Mouse (Mus musculus) urinary bladder, adult 18-20 months (tissue): Measurements from ENCODE around the gene Dazap1.
"Not testable (repeated sequence)": the region's sequence is repeated elsewhere in the genome, so short reads cannot be mapped to it uniquely, and the experiment has no call there.

ENCODE experiments used
- DNase-seq, 2 experiments: peaks; one replicate each; pipeline ENCODE4 v3.0.0; 2022; ENCODE audit warnings: low spot score in 2 of 2, mixed read lengths in 2 of 2

The Dazap1 gene

DNA sequence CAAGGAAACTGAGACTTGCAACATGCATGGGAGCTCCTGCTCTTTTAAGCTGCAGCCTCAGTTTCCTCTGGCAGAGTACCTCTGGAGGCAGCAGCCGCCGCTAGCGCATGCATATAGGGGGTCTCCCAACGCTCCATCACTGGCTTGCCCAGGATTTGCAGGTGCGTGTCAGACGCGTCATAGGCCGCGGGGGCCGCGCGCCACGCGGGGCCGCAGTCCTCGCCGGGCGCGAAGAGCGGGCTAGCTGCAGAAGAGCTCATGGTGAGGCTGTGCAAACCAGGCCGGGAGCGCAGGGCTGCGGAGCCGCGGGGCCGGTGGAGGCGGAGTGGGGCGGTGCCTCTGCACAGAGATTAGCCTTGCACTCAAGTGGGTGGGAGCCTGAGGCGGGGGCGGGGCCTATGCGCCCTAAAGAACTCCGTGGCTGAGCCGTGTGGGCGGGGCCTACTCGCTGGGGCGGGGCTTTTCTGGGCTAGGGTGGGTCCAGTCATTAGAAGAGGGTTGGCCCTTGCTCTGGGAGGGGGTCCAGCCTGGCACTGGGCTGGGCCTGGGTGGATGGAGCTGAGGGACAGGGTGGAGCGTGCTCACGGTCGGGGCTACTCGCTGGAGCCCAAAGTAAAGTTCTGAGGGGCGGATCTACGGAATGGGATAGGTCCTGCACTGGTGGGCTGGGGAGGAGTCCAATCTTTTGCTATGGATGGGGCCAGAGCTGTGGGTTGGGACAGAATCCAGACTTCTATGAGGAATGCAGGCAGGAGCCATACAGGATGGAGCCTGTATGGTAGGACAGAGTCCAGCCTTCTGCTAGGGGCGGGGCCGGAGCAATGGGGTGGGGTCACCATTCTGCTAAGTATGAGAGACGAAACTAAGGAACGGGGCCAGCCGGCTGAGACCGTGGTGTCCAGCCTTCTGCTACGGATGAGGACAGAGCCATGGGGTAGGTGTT is at the start of gene Dazap1, which contains the start of gene Gamt:
Dazap1 (plus strand) TSS at position 845 of the 943 bp plus-strand sequence.
Gamt (minus strand) TSS at position 371 of the 943 bp plus-strand sequence.
- DNase-seq, result peak; percentile 95 to 96

DNA sequence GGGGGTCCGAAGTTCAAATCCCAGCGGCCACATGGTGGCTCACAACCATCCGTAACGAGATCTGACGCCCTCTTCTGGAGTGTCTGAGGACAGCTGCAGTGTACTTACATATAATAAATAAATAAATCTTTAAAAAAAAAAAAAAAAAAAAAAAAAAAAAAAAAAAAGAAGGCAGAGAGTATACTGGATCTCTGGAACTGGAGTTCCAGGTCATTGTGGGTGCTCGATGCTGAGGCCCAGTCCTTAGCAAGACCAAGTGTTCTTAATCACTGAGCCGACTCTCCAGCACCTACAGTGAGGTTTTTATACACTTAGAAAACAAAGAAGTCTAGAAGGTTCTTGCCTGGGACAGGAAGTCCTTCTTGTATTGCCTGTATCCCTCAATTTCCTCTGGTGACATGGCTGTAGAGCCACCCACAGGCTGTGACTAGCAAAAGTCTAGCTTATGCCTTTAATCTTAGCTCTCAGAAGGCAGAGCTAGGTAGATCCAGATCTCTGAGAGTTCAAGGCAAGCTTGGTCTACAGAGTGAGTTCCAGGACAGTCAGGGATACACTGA is 49.7 kb upstream of the Dazap1 start:
- not testable (repeated sequence) for DNase-seq

DNA sequence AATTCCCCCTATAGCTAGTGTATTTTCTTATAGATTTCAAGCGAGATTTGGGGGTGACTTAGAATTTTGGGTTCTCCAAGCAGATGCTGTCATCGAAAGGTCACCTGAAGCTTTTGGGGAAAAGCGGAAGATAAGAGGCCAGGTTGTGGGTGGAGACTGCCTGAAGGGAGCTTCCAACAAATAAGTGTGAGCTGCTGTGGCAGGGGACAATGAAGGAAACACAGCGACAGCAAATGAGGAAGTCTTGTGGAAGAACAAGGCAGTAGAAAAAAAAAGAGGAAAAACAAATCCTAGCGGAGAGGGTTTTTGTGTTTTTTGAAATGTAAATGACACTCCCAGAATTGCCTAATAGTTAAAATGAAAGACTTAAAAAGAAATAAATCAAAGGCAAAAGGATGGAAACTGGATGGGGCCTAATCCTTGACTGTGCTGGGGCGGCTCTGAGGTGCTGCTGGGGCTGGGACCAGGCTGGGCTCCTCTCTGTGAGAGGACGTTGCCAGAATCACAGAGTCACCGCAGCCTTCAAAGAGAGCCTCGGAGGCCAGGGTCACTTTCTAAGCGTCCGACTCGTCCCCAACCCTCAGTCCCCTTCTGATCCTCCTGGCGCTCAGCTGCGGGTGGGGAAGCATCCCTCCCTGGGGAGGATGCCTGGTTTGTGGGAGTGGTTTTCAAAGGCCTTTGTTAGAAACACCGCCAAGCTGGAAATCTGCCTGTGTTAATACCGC is 46.1 kb upstream of the Dazap1 start:
- no peak for DNase-seq

DNA sequence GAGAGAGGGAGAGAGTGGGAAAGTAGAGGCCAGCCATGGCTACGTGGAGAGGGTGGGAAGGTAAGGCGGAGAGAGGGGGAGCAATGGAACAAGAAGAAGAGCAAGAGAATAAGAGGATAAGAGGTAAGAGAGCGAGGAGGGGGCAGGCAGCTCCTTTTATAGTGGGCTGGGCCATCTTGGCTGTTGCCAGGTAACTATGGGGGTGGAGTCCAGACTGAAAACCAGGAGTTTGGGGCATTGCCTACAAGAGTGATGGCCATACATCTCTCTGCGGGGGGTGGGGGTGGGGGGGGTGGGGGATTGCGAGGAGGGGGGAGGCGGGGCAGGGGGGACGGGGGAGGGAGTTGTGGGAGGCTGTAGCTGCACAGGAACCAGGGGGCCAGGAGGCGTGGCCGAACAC is 40.6 kb upstream of the Dazap1 start:
- no peak for DNase-seq

DNA sequence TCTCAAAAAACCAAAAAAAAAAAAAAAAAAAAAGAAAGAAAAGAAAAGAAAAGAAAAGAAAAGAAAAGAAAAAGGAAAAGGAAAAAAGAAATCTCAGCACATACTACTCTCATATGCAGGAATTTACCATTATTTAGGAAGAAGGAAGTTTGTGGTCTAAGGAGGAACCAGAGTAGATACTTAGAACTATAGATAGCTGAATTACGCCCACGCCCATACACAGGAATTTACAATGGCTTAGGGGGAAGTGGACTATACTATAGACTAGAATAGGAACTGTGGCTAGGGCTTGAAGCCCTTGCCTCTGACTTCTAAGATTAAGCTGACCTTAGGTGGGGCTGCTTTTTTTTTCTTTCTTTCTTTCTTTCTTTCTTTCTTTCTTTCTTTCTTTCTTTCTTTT is 38.1 kb upstream of the Dazap1 start:
- not testable (repeated sequence) for DNase-seq

DNA sequence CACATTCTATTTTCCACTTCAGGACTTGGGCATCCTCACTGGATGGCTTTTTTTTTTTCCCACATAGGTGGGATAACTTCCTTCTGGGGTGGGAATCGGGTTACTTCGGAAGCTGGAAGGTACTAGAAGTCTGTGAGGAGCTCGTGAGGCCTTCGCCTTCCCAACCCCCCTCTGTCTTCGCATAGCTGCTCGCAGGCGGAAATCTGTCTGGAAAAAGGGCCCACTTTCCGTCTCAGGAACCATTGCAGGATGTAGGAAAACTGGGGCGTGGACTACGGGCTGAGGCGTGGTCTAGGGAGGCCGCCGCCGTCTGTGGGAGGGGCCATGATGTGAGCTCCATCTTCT is 35.2 kb upstream of the Dazap1 start:
- no peak for DNase-seq

DNA sequence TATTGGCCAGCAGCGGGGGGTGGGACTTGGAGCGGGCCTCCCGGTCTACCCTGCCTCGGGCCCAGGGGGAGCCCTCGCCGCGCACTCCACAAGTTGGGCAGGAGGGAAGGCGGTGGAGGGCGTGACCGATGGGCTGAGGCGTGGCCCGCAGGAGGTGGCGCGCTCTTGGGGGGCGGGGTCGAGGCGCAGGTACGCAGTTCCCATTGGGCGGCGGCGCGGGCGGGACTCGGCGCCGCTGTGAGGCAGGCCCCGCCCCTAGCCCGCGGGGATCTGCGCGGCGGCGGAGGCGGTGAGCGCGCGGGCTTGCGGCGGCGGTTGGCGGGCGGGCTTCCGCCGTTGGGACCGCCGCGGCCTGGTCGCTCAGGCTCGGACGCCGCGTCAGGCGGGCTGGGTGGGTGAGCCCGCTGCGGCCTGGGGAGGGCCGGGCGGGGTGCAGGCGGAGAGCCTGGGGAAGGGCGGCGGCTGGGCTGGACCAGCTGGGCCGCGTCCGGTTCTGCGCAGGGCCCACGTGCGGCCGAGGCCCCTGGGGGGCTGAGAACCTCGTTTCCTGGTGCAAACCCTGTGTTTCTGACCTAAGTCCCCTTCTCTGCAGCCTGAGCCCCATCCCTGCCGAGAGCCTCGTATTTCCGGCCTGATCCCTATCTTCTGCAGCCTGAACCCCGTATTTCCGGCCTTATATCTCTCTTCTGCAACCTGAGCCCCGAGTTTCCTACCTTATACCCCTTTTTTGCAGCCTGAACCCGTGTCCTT is 34.7 kb upstream of the Dazap1 start, which contains the start of gene Mum1:
Mum1 (plus strand) TSS at position 19 of the 750 bp plus-strand sequence.
- peak; percentile 96 to 99 for DNase-seq

DNA sequence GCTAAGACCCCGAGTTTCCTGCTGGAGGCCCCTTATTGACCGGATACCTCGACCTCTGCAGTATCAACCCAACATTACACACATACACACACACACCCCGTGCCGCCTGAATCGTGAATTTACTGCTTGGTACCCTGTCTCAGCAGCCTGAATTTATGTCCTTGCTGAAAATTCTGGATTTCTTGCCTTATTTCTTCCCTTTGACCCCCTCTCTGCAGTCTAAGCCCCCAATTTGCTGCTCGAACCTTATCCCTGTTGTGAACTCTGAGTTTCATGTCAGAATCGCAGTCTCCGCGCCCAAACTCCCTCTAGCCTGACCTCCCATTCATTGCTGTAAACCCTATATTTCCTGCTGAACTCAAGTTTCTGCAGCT is 34.1 kb upstream of the Dazap1 start:
- no peak for DNase-seq

DNA sequence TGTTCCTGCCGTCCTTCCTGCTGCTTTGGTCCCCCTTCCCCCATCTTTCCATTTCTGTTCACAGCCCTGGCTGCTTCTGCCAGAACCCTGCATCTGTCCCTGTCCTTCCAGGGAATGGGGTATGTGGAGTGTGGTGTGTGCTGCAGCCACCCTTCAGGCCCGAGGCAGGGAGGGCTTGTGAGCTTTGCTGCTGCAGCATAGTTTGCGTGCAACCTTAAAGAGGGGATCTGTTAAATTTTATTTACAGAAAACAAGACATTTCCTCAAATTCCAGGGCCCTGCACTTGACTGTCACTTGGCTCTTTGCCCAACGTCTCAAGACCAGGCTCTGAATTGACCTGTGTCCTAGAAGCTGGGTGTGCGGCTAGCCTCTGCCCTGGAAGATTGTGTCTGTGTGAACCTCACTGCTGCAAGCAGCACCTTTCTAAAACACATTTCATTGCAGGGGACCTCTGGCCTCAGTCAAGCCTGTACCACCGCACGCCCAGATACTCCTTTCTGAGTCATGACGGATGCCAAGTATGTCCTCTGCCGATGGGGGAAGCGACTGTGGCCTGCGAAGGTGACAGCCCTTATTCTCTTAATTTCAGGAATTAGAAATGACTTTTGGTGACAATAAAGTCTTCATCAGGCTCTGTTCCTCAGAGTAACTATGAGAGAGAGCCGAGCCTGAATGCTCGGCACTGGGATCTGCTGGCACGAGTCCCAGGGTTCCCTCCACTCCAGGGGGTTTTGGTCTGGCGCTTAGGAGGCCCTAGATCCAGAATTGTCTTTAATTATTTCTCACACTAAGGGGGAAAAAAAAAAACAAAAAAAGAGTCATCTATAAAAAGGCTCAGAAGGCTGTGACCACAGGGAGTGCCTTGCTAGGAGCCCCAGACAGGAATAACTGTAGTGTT is 33.2 kb upstream of the Dazap1 start:
- no peak for DNase-seq

DNA sequence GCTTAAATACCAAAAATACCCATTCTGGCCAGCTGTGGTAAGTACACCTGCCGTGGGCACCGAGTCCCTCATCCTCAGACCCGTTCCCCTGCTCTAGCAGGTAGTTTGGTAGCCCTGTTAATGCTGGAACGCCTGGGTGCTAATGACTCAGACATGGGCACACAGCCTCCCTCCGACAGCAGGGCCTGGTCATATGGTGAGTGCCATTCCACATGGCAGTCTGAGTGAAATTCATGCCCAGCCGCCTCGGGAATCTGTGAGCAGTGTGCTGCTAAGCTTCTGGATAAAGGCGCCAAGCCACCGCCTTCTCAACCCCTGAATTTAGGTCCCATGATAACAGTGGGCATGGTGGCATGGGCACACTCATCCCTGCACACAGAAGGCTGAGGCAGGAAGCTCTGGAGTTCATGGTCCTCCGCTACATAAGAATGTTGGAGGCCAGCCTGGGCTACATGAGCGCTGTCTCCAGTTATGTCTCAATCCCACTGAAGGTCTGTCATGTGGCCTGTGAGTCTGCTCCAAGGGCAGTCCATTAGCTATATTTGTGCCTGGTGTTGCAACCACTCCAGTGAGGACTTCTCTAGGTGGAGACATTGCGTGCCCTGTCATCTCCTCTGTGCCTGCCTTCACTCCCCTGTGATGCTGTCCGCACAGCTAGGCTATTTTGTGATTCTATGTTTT is 25.0 kb upstream of the Dazap1 start:
- DNase-seq, result no peak

DNA sequence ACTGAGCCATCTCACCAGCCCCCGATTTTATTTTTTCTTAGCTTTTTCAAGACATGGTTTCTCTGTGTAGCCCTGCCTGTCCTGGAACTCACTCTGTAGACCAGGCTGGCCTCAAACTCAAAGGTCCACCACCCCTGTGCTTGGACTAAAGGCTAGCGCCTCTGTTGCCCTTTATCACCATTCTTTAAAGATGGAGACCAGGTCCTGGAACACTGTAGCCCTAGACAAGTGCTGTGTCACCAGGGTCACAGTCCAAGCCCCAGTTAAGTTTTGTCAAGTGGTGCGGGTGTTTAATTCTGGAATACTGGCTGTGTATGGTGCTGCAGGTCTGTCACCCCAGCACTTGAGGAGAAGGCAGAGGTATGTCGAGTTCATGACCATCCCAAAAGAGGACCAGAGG is 24.3 kb upstream of the Dazap1 start:
- DNase-seq, result no peak

DNA sequence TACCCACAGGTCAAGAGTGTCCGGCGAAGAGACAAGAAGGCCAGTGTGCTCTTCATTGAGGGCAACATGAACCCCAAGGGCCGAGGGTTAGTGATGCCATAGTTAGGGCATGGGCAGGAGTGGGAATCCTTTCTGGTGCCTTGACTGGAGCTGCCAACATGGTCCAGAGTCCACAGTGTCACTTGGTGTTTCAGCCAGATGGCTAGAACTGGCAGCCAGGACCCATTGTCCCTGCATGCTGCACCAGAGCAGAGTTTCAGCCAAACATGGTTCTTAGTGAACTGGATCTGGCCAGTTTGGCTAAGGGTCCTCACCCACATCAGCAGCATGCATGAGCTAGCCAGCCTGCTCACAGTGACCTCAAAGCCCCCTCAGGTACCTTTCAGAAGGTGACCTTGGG is 23.0 kb upstream of the Dazap1 start:
- DNase-seq, result no peak

DNA sequence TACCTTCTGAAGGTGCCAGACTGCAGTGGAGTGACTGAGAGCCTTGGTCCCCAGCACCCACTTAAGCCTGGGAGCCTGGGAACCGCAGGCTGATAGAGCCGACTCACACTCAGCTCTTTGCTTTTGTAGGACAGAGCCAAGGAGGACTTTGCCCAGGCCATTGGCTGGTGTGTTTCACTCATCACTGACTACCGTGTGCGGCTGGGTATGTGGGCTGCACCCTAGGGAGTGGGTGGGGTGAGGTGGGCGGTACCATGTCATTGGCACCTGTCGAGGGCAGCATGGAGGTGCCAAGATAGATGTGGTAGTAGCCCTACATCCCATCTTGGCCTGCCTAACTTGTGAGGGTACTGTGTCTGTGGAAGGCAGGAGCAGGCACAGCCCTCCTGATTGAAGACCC is 21.5 kb upstream of the Dazap1 start:
- no peak for DNase-seq

DNA sequence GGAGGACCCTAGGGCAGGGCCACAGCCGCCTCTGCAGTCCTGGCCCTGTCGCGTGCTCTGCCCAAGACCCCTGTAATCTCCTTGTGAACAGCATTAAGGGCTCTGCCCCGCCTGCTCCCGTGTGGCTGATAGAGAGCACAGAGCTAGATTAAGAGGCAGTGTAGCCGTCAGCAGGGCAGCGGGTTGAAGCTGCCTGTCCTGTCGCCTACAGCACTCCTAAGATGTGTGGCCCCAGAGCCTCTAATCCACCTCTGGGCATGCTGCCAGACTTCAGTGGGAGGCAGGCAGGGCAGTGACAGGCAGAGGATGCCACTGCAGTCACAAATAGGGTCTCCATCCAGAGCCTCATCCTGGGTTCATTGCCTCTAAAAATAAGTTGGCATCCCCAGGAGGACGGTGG is 19.2 kb upstream of the Dazap1 start:
- DNase-seq, result no peak

DNA sequence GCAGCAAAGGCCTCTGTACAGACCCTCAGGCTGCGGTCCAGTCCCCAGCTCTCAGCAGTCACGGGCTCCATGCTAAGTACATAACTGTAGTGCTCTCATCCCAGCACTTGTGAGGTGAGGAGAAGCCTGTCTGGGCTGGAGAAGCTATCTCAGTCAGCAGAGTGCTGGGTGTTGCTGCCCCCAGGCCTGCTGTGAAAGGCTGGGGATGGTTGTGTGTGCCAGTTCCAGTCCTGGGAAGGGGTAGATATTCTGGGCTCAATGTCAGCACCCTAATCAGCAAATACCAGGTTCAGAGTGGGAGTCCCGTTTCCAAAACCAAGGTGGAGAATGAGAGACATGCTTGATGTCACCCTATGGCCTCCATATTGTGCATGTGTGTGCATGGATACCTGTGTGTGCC is 18.7 kb upstream of the Dazap1 start:
- DNase-seq, result no peak

DNA sequence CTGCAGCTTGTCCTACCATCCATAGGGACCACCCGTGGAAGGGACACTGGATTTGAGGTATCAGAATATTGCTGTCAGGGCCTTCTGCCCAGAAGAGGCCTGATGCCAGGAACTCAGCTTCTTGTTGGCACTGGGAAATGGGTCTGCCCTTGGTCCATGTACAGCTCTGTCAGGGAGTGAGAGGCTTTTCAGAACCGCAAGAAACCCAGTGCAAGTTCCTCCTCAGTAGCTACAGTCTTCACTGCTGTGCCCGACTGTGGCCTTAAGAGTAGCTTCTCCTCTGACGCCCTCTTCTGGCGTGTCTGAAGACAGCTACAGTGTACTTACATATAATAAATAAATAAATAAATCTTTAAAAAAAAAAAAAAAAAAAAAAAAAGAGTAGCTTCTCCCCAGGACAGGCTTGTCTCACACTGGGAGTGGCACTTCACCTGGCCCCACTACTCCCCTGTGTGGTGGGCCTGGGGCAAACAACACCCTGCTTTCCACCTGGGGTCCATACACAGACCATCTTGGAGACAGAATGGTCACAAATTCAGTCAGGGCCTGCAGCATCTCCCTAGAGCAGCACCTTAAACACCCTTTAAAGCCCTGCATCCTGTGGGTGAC is 16.4 kb upstream of the Dazap1 start:
- no peak for DNase-seq

DNA sequence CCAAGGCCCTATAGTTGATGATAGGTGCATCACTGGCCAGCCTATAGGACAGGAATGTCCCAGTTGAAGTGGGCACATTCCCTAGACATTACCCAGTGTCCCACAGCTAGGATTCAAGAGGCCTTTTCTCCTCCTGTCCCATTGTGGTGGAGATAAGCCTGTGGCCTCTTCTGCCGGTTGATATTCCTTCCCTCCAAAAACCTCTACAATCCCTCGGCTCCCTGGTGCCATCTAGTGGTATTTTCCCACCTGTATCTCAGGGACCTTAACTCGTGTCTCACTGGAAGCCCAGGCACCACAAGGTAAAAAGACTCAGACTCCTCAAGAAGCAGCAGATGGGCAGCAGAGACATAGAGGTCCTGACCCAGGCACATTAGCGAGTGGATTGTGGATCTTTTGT is 15.7 kb upstream of the Dazap1 start:
- DNase-seq, result peak; percentile 46 to 53

DNA sequence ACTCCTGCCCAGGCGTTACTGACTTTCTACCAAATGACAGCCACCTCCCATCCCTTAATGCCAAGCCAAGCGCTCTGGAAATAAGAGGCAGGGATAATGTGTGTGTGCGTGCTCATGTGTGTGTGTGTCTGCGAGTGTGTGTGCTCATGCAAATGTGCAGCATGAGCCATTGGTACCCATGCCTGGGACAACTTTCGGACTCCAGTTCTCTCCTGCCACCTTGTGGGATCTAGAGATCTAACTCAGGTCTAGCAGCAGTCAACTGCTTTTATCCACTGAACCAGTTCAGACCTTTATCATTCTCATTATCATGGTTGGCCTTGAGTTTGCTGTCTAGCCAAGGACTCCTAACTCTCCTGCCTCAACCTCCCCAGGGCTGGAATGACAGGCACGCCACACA is 13.4 kb upstream of the Dazap1 start:
- DNase-seq, result no peak

DNA sequence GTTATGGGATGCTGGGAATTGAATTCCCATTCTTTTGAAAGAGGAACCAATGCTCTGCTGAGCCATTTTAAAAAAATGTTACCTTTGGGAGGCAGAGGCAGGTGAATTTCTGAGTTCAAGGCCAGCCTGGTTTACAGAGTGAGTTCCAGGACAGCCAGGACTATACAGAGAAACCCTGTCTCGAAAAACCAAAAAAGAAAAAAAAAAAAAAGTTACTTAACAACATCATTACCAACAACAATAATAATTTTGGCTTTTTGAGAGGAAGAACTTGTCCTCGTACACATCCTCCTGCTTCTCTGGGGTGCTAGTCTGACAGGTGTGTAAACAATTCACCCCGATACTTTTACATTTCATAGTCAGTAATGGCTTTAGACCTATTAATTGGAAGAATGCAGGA is 12.8 kb upstream of the Dazap1 start:
- DNase-seq, result not testable (repeated sequence)
